Mouse (Mus musculus) kidney, adult 11 months (tissue): ENCODE results near the gene Cort.
"Not testable (repeated sequence)": the region's sequence is repeated elsewhere in the genome, so short reads cannot be mapped to it uniquely, and the experiment has no call there.

Experiments
- DNase-seq: peaks from one replicate; pipeline ENCODE4 v3.0.0; 2022

Gene Cort

GRCm38 (mm10) chr4:149145151-149145550 is 18.6 kb upstream of the Cort start:
- no peak for DNase-seq

- peak; percentile 67 for DNase-seq
Measured at GRCm38 (mm10) chr4:149144459-149144858, 17.9 kb upstream of the Cort start.

GRCm38 (mm10) chr4:149143594-149143993 is 17.0 kb upstream of the Cort start:
- DNase-seq = peak; percentile 29

GRCm38 (mm10) chr4:149138515-149138914 is 12.0 kb upstream of the Cort start:
- no peak for DNase-seq

- peak; percentile 84 for DNase-seq
Measured at GRCm38 (mm10) chr4:149136982-149137770, 10.6 kb upstream of the Cort start, which contains the start of gene Cenps. Gene Cenps (minus strand): TSS chr4:149137629.

GRCm38 (mm10) chr4:149136116-149136850 is 9.7 kb upstream of the Cort start:
- no peak for DNase-seq

- no peak for DNase-seq
Measured at GRCm38 (mm10) chr4:149133395-149133794, 6.8 kb upstream of the Cort start.

- DNase-seq = no peak
Measured at GRCm38 (mm10) chr4:149131789-149132565, 5.4 kb upstream of the Cort start.

- DNase-seq = no peak
Measured at GRCm38 (mm10) chr4:149131021-149131752, 4.6 kb upstream of the Cort start.

GRCm38 (mm10) chr4:149128467-149128866 is 1.9 kb upstream of the Cort start:
- no peak for DNase-seq

- DNase-seq = no peak
Measured at GRCm38 (mm10) chr4:149126115-149126509, 451 bp downstream of the Cort start.

- DNase-seq = no peak
Measured at GRCm38 (mm10) chr4:149125341-149126114, 1.0 kb downstream of the Cort start.

- no peak for DNase-seq
Measured at GRCm38 (mm10) chr4:149123432-149123831, 3.1 kb downstream of the Cort start.

- DNase-seq = not testable (repeated sequence)
Measured at GRCm38 (mm10) chr4:149119978-149120562, 6.5 kb downstream of the Cort start.

GRCm38 (mm10) chr4:149103875-149104561 is 22.5 kb downstream of the Cort start, which contains the start of gene Dffa:
Gene Dffa (plus strand): TSS chr4:149104146.
- peak; percentile 93 for DNase-seq

GRCm38 (mm10) chr4:149101456-149101855 is 25.1 kb downstream of the Cort start:
- no peak for DNase-seq

GRCm38 (mm10) chr4:149100449-149100848 is 26.1 kb downstream of the Cort start:
- not testable (repeated sequence) for DNase-seq

- DNase-seq = peak; percentile 91
Measured at GRCm38 (mm10) chr4:149099369-149100017, 27.1 kb downstream of the Cort start, which contains the start of gene Pex14. Gene Pex14 (minus strand): TSS chr4:149099876.

GRCm38 (mm10) chr4:149098571-149098970 is 28.0 kb downstream of the Cort start:
- DNase-seq = no peak

GRCm38 (mm10) chr4:149097956-149098355 is 28.6 kb downstream of the Cort start:
- no peak for DNase-seq
